Mouse (Mus musculus): ENCODE measurements at regions not wholly inside any gene's neighbourhood (a gene's known extent, or its start where the extent isn't known, plus 50 kb on each side); places are given as distances from the start of the nearest gene placed in this dataset.

- TF ChIP-seq CTCF (IDR thresholded peaks at IDR 0.05; ENCODE audit: borderline replicate concordance, extremely low read depth, insufficient read depth, insufficient read length) (no peak), POLR2A (IDR thresholded peaks at IDR 0.05; ENCODE audit: borderline replicate concordance, extremely low read depth, insufficient read depth, insufficient read length, poor library complexity, severe bottlenecking) (no peak)
Observed at GRCm38 (mm10) chr8:43407332-43407731, 100.6 kb upstream of the Zfp42 start.

Measured in brain, embryonic 14.5 days (tissue).